Mouse (Mus musculus) MEL (cell line): Measurements from ENCODE around the gene Irs4. TPM values are rescaled to one million over a fixed set of nuclear protein-coding genes. Genes with fewer than 3 reads are reported as not detected.

Experiments
- polyA plus RNA-seq, 2 experiments: library from polyadenylated mRNA; stranded (reverse) in 1 of 2; unstranded in 1 of 2; fragments of >175 nt in 1 of 2; fragments of >200 nt in 1 of 2; gene quantifications; 2 replicates each; pipeline versions ENCODE4 v1.2.1 to v1.2.4; 2012; ENCODE audit warnings: low replicate concordance in 2 of 2, low read depth in 1 of 2; ENCODE audit not compliant: insufficient read length in 2 of 2, insufficient read depth in 1 of 2, missing spikeins in 1 of 2
- total RNA-seq: library from RNA; depleted of rRNA; stranded (reverse); fragments of 300-350 nt; gene quantifications from 2 replicates; pipeline ENCODE4 v1.2.3, GENCODE M21; 2012; rRNA removed

The Irs4 gene
- total and polyA plus RNA-seq, 3 experiments = not detected

Other genes with a start within 250 kb of the Irs4 start
- gene Col4a5, start 249.9 kb downstream of the Irs4 start, total RNA-seq = not detected in 2 replicates
- gene Col4a5, start 249.9 kb downstream of the Irs4 start, polyA plus RNA-seq = not detected
- not detected in 2 replicates for gene Gm15294, start 150.0 kb upstream of the Irs4 start, total RNA-seq
- under 1 TPM in 1 of 2 experiments, not detected in 1; 0.64 TPM for gene Gm15294, start 150.0 kb upstream of the Irs4 start, polyA plus RNA-seq